Mouse (Mus musculus) forebrain, embryonic 16.5 days (tissue): ENCODE measurements around the gene Grk5. TPM values are rescaled to one million over a fixed set of nuclear protein-coding genes. Genes with fewer than 3 reads are reported as not detected.

ENCODE experiments used
- ATAC-seq: fragments of 200-750 bp; cut with Nextera tagmentation; 2 replicates; pipeline ENCODE4 v1.8.0; 2017; ENCODE audit warnings: mild to moderate bottlenecking, moderate library complexity
- H3K27ac ChIP-seq: fragments of 300-500 bp; sonication (generic); 2 replicates; pipeline ENCODE4 v1.5.1; 2014; ENCODE audit warnings: low read length, control low read depth
- H3K27me3 ChIP-seq: fragments of 300-500 bp; sonication (generic); replicated peaks from 2 replicates; pipeline ENCODE4 v1.6.1; 2014; ENCODE audit warnings: low read length; ENCODE audit not compliant: control insufficient read depth, insufficient read depth
- H3K36me3 ChIP-seq: fragments of 300-500 bp; sonication (generic); 2 replicates; pipeline ENCODE4 v1.6.1; 2014; ENCODE audit not compliant: control insufficient read depth, insufficient read depth
- H3K4me1 ChIP-seq: fragments of 300-500 bp; sonication (generic); replicated peaks from 2 replicates; pipeline ENCODE4 v1.6.1; 2014; ENCODE audit warnings: low read length; ENCODE audit not compliant: control insufficient read depth, insufficient read depth
- H3K4me2 ChIP-seq: fragments of 300-500 bp; sonication (generic); 2 replicates; pipeline ENCODE4 v1.6.1; 2014; ENCODE audit warnings: mild to moderate bottlenecking, low read length, control low read depth
- H3K4me3 ChIP-seq: fragments of 300-500 bp; sonication (generic); replicated peaks from 2 replicates; pipeline ENCODE4 v1.5.1; 2014; ENCODE audit warnings: mild to moderate bottlenecking, low read length, control low read depth
- H3K9ac ChIP-seq: fragments of 300-500 bp; sonication (generic); replicated peaks from 2 replicates; pipeline ENCODE4 v1.6.1; 2014; ENCODE audit warnings: low read depth, low read length, control low read depth
- H3K9me3 ChIP-seq: fragments of 300-500 bp; sonication (generic); 2 replicates; pipeline ENCODE4 v1.6.1; 2016; ENCODE audit warnings: low read length; ENCODE audit not compliant: control insufficient read depth
- WGBS: fragments of 180-500 bp; shearing (Covaris S2); extraction: QIAGEN DNeasy Blood & Tissue Kit; methylation state at CpG from one replicate; pipeline ENCODE4 v1.1.7; 2014; 5-methylcytosine and 5-hydroxymethylcytosine counted together
- polyA plus RNA-seq: library from polyadenylated mRNA; unstranded; fragments of >200 nt; fragmentation: Nextera tagmentation; extraction: Ambion mirVana; gene quantifications from 2 replicates; pipeline ENCODE4 v1.2.1, GENCODE M21; 2015

Grk5 gene
- polyA plus RNA-seq, 1 experiment from 2014 or later, result 2.4 TPM

- no peaks in the 10 kb centered on the region for H3K36me3 ChIP-seq
- WGBS, result 18% methylated on average over 4 of the region's 4 CpGs
- peak overlapping the region; percentile 87 for H3K4me2 ChIP-seq
- peak overlapping the region; percentile 69 for H3K4me3 ChIP-seq
- no peaks in the 10 kb centered on the region for H3K9me3 ChIP-seq
- H3K27me3 ChIP-seq, result no peaks in the 10 kb centered on the region
- peaks cover 7% of the 10 kb centered on the region for H3K4me1 ChIP-seq
- no peak for ATAC-seq
- H3K9ac ChIP-seq, result peak overlapping the region; percentile 70
- H3K27ac ChIP-seq, result no peak overlapping the region
These were observed 251.8 kb downstream of the Grk5 start for GRCm38 (mm10) chr19:61141299-61141698.

Other genes with a start within 250 kb of the Grk5 start
- gene Nanos1, start 133.8 kb upstream of the Grk5 start, polyA plus RNA-seq, result 11.5 and 13.0 TPM in 2 replicates
- 123 and 125 TPM in 2 replicates for gene Eif3a, start 99.1 kb upstream of the Grk5 start, polyA plus RNA-seq
- 42.9 and 43.6 TPM in 2 replicates for gene Fam45a, start 78.2 kb upstream of the Grk5 start, polyA plus RNA-seq
- gene Sfxn4, start 28.3 kb upstream of the Grk5 start, polyA plus RNA-seq, result 9.8 and 10.6 TPM in 2 replicates
- gene Prdx3, start 15.2 kb upstream of the Grk5 start, polyA plus RNA-seq, result 73.0 and 74.1 TPM in 2 replicates